Mouse (Mus musculus) right cerebral cortex, postnatal 4 days (tissue): ENCODE measurements around the gene Mien1.

Source experiments
- DNase-seq: peaks from one replicate; pipeline ENCODE4 v3.0.0-alpha.2; 2022

Gene Mien1

DNA sequence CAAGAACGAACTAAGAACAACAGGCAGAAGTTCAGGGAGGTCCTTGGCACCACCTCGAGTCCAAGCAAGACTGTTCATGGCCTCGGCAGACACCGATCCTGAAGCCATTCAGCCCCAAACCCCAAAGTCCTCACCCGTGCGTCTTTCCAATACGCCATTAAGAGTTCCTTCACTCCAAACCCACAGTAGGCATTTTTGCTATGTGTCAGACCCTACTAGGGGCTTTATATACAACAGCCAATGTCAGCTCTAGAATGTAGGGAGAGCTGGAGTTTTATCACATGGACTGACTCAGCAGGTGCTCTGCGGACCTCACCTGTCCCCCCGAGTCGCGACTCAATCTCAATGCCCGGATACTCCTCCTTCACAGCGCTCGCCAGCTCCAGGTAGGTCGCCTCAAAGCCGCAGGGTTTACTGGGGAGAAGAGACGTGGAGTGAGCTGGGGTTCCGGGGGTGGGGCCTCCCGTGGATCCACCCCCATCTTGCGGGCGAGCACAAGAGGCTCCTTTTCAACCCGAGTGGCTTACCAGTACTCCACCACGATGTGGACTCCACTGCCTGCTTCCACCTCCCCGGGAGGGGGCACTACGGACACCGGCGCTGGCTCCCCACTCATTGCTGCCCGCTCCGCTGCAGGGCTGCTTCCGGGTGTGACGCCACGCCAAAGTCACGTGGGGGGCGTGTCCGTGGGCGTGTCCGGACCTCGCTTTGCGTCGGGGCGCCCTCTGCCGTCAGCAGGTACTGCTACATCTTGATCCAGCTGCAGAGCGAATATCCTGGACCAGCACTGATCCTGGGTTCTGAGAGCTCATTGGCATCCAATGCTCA lies at the start of gene Mien1:
TSS of gene Mien1 (minus strand) at position 661 of the 828 bp plus-strand sequence.
- peak; percentile 99 for DNase-seq

DNA sequence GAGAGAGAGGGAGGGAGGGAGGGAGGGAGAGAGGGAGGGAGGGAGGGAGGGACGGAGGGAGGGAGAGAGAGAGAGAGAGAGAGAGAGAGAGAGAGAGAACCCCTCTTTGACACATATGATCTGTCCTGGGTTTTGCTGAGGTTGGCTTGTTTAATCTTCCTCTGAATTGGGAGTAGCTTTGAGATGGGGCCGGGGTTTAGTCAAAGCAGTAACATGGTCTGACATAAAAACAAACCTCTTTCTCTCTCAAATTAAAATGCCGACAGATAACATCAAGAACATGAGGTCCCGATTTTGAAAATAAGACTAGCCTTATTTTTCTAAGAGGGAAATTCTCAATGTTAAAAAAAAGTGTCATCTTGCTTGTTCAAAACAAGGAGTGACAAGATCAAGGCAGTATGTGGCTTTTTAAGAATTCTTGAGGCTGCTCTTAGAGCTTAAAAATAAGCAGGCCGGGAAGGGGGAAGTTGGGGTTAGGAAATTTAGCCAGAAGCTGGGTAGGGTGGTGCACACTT lies 48.8 kb upstream of the Mien1 start:
- DNase-seq, result no peak

DNA sequence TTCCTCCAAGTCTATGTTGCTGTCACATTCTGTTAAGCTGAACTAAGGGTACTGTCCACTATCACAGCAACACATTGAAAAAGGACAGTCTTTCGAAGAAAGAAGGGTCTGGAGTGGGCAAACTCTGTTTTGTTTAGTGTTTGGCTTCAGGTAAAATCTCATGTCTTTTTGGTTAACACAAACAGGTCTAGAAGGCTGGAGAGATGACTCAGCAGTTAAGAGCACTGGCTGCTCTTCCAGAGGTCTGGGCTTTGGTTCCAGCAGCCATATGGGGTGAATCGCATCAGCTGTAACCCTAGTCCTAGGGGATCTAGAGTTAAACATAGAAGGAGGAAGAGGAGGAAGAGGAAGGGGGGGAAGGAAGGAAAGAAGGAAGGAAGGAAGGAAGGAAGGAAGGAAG lies 47.0 kb upstream of the Mien1 start:
- DNase-seq, result no peak

DNA sequence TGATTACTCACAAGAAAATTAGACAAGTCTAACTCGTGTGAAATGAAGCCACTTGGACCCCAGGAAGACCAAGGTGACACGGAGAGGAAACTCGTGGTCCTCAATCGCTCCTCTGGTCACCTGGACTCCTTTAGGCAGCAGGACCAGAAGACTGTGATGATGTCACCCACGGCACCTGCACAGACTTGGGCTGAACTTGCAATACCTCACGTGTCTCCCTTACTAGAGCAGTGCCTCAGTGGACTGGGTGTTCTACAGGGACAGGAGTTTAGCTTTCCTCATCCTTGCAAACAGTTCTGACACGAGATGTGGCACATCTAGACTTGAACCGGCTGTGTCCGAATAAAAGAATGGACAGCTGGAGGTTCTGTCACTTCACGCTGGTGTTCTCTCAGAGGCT lies 43.3 kb upstream of the Mien1 start:
- DNase-seq, result no peak

DNA sequence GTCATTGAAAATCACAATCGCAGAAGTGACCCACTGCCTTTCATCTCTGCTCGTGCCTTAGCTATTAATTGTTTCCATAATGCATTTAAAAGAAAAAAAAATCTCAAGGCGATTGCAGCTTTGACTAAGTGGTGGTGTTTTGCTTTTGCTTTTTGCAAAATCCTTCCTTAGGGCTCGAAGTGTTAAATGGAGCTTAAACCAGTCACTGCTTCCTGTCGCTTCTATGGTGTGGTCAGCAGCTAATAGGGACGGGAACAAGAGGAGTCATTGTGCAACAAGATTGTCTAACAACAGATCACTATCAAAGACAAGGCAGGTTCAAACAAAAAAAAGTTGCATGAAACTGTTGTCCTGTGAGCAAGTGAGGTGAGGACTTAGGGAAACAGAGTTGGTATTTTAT lies 42.4 kb upstream of the Mien1 start:
- DNase-seq, result no peak

DNA sequence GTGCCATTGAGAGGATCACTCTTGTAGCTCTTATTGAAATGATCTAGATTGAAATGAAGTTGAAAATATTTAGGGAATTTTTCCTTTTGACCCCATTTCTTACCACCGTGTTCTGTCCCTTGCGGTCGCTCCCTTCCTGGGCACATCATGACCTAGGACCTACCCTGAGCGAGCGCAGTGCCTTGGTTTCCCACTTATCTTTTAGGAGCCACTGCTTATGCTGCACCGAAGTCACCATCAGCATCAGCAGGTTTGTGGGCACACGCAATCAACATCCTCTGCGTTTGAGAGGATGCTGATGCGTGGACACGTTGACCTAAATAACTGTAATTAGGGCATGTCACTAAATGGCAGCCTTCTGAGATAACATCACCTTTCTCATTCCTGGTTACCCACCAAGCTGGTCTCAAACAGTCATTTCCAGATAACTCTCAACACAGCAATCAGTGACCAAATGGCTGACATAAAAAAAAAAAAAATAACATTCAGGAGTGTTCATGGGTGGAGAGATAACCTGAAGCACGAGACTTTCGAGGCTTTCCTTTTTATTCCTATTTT lies 41.2 kb upstream of the Mien1 start:
- no peak for DNase-seq

DNA sequence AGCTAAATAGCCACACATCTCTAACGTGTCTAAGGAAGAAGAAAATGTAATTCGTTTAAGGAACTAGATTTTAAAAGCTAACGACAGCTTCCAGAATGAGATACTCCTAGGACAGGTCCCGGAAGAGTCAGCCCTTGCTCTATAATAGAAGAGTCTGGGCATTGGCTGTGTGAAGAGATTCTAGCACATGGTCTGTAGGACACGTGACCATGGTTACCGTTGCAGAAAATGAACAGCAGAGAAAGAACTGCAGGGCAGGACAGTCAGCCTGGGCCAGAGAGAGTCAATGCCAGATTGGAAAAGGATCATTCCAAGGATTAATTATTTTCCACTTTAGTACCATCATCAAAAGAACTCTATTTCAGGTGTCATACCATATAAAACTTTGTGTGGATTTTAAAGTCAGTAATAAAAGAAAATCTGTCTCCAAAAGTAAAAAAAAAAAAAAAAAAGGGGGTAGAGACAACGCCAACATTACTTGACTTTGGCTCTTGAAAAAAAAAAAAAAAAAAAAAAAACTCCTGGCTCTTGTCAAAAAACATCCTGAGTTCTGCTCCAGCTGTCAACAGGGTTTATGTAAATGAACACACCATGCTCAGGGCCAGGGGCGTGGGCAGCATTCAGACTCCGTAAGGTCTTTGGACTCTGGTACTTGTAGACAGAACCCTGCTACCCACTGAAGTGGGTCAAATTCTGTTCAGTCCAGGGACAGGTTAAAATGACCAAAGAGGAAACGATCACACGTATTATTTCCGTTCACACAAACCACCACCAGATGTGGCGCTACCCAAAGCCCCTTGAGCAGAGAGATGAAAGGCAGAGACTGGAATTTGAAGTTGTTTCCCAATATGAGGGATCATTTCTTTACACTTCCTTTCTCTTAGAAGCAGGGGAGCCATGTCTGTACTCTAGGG lies 40.5 kb upstream of the Mien1 start:
- DNase-seq, result no peak

DNA sequence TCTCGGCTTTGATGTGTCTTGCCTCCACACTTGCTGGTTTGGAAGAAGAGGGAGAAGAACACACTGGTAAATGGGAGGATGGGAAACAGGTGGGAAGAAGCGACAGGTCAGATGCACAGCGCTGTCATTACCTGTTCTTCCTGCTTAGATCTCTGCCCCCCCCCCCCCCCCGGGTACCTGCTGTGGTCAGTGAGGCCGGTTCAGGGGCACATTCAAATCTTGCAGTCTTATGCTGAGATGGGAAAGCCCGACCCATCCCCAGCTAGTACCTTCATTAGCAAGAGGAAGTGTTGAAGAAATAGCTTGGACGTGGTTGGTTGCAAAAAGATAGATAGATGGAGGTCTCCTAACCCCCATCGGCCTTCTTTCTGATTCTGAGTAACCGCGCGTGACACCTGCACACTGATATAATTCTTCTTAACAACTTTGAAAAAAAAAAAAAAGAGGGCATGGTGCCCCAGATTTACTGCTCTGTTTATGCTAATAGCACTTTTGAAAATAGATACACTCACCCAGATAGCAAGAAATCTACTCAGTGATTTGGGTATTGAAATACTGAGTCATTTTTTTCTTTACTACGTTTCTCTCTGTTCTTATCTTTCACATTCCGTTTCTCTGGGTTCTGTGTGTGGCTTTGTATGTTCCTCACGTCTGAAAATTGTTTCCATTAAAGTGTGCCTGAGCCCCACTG lies 38.4 kb upstream of the Mien1 start:
- DNase-seq, result no peak

DNA sequence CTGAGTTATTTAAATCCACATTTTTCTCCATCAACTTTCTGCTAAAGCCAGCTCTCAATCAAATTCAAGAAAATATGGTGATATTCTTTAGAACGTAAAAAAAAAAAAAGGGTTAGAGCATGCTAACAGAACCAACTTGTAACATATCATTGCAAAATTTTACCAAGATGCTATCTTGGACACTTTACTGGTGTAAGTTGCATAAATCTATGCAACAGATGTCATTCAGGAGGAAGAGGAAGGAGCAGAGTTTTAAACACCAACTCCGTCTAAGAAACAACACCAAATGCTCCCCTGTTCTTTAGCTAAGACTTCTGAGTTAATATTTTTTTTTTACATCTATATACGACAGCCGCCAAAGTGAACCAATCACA lies 37.6 kb upstream of the Mien1 start:
- no peak for DNase-seq

DNA sequence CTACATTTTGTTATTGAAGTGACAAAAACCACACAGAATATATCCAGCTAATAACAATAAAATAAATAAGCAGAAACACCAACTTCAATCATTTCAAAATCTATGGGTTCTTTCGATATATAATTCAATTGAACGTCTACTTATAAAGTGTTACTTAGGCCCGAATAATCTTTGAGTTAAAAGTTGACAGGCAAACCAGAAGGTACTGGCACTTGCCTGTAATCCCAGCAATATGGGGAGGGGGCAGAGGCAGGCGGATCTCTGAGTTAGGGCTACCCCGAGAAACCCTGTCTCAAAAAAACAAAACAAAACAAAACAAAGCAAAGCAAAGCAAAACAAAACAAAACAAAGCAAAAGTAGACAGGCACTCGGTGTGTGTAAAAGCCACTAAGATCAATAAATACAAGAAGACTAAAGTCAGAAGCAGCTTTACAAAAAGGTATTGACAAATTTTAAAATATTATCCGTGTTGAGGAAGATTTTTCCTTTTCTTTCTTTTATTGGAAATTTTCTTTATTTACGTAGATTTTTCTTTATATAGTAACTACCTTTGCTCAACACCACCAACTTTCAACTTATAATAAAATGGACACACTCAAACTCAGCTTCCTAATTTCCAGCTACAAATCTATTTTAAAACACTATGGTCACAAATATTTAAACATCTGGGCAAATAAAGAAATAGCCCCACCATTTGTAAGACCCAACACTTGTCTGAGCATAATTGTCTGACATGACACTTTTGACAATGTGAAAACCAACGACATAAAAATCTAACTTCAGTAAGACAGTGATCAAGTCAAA lies 37.0 kb upstream of the Mien1 start:
- DNase-seq, result no peak

DNA sequence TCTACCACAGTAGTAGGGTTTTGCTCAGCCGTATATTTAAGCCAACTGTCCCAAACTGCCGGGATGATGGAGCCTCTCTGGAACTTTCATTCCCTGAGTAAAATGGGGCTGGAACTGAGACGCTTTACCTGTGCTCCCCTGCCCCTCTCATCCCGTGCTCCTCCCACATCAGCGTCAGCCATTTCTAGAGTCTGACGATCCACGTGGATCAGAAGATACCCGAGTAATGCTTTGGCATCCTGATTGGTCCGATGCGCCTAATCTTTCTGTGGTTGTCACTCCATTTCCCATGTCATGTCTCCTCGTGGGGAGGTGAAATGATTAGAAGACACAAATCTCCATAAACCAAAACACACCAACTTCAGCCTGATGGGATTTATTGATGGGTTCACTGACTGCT lies 36.2 kb upstream of the Mien1 start:
- DNase-seq, result no peak

DNA sequence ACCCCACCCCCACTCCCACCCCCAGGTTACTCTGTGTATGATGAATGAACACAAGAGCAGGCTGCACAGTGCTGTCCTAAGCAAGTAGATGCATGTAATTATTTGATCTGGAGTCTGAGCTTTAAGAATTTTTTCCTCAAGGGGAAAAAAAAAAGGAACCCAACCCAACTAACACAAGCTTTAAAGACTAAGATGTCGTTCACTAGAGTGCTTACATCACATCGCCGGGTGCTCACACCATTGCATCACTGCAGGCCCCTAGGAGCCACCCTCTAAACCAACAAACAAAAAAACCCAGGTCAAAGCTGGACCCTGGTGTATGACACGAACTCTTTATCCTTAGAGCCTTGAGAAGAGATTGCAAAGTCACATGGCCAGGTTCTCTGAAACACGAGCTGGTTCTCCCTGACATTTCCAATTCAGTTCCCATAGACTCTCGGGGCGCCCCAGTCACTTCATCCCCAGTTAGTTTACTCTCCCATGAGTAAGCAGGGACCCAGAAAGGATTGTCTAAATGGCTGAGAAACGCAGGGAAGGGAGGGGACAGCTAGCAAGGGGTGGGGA lies 35.2 kb upstream of the Mien1 start:
- no peak for DNase-seq

DNA sequence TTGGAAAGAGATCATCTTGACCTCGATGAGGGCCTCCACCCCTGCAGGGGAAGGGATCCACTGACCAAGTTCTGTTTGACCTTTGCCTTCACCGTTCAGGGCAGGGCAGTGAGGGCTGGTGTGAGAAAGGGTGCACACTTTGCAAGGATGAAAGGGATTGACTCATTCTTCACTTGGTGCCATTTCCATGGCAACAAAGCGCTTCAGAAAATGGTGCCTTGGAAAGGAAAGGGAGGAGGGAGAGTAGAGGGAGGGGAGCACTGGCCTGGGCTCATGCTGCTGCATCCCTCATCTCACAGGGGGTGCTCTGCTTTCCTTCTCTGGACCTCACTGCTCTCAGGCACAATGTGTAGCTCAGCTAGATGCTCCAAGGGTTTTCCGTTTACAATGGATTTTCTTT lies 33.9 kb upstream of the Mien1 start:
- no peak for DNase-seq

DNA sequence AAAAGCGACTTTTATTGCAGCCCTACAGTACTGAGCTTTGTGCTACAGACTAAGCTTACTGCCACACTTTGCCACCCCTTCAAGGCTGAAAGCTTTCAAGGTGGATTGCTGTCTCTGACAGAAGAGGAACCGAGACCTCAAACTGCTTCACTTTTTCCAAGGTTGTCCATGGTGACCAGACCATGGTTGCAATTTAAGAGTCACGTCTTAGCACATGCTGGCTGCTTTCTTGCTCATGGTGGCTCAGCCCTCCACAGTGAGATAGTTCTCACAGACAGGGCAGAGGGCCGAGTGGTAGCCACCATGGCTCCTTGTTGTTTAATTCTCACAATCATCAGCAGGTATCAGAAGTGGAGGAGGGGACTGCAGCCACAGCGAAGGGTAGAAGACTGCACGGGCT lies 32.0 kb upstream of the Mien1 start:
- DNase-seq, result no peak

DNA sequence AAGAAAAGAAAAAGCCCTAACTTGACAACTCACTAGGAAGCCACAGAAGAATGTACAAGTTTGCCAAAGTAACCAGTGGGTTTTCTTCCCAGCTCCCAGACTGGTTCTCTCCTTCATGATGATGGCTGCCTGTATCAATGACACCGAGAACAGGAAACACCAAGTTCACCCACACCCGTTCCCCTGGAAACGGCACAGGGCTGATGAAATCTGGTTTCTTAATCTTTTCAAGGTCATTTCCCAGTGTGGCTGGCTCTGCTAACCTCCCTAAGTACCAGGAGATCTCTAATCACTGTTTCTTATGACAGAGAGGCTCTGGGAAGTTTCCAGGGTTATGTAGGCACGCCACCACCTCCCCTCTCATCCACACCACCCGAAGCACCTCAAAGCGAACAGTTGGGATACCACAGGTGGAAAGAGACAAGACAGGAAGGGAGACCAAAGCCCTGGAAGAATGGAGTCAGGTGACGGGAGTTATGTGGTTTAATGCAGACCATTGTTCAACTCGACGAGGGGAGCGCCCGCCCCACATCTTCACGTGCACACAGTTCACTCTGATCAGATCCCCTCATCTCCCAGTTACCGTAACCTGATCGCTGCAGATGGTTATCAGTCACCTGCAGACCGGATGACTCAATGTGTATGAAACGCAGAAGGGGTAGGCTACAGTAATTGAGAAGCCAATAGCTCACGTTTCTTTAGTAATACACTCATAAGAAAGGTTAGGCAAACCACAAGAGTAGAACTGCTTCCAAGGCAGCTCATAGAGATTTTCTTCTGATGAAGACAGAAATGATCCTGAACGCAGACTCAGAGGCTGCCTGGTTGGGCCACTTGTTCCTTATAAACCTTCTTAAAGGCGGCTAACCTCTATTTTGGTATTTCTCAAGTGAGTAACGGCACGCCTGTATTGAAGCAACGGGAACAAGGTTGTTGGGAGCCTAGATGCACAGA lies 31.2 kb upstream of the Mien1 start:
- DNase-seq, result no peak

DNA sequence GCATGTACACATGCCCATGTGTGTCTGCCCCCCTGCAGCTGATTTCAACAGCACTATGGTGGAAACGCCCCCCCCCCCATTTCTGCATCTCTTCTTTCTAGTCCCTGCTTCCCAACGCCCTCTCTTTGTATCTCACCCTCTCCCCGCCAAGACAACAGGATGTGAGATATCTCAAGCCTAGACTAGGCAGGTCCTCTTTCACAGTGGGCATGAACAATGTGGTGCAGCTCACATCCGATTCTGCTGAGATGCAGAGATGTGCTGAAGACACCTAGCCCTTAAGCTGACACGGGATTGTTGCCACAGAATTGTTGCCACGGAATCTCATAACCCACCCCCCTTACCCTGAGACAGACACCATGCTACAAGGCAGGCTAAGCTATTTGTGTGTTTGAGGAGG lies 25.7 kb upstream of the Mien1 start:
- no peak for DNase-seq

DNA sequence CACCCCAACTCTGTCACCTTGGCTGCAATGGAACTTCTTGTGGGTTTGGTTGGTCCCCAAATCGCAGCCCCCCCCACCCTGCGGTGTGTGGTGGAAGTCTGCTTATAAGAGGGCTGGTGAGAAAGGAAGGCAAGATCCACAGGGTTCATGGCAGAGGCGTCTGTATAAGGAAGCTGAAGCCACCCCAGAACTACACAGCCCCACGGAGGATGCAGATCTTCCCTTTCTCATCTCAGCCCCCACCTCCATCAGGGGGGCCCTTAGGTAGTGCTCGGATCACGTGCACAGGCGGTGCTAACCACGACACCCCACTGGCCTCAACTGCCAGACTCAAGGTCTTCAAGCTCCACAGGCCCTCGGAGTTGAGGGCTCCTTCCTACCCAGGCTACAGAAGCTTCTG lies 25.1 kb upstream of the Mien1 start:
- no peak for DNase-seq

DNA sequence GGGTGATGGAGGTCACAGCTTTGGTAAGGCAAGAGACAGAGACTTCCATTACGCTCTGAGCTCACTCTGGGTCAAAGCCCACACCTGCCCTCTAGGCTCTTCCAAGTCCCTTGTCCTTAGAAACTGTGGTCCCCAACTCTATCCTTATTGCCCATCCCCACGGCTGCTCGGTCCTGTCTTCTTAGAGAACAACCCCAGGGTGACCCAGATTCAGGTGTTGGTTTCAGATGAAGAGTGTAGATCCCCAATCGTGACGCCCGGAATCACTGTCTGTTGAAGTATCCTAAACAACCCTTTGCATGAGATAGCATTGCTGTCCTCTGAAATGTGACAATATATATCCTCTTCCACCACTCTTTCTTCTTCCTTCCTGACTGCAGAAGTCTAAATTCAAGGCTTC lies 23.5 kb upstream of the Mien1 start:
- DNase-seq, result no peak

DNA sequence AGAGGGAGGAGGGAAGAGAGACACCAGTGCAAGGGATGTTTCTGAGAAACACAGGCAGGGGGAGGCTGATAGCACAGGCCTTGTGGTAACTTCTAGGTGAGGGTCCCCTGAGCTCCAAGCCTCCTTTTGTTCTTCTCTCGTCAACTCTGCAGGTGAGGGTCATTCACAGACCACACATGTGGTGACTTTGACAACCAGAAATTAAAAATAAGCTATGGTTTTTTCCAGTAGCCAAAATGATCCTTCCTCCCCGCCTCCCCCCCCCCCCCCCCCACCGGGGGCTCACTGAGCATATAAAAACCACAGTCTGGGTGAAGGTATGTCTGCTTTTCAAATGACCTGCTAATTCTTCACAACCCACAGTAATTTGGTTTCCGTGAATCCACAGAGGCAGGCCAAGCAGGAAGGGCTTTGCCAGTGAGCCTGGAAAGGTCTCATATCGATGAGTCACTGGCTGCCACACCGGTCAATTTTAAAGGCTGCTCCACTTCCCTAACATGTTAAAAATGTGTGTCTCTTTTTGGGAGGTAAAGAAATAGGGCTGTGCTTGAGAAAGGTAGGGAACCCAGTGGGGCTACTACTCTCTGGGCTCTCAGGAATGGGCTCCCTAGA lies 22.4 kb upstream of the Mien1 start:
- no peak for DNase-seq

DNA sequence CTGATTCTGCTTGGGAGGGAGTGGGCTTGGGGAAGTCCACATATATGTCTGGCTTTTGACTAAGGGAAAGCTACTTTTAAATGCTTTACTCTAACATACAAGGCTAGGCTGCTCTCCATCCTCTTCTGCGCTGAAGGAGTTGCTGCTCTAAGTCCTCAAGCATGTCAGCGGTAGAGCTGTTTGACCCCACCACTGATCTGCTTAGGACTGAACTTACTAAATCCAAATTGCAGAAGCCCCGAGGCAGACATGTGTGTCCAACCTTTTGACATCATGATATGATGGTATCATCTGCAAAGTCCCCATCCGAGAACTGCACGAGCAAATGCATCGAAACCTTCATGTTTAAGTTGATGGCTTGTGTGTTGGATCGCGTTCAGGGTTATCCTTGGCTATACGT lies 21.1 kb upstream of the Mien1 start:
- DNase-seq, result no peak
